Mouse (Mus musculus): ENCODE measurements around the gene Skida1. TPM values are rescaled to one million over a fixed set of nuclear protein-coding genes. Genes with fewer than 3 reads are reported as not detected.

Gene Skida1
- polyA plus RNA-seq, 1 experiment from 2014 or later: 17.9 TPM

DNA sequence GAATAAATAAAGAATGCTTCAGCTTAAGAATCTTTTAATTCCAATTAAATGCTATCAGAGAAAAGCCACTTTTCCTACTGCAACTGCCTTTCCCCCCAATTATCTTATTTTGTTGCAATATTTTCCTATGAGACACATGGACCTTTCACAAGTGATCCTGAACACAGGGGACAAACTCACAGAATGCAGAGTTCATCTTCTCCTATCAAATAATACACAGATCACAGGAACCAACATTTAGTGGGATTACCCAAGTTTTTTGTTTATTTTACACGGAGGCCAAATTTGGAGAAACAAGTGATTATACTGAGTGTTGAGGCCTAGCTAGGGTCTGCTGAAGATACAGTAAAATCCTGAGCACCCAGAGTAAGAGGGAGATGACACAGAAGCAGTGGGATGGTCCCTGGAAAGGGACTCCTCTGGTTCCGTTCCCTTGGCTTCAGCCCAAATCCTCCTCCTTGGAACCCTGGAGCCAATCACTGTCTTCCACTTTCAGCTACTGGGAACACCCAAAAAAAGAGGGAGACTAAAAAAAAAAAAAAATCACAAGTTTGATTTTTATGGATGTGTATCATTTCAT, 5.2 kb upstream of the Skida1 start:
- peak overlapping the region; percentile 85 for H3K4me2 ChIP-seq
- H3K27me3 ChIP-seq: no peaks in the 10 kb centered on the region
- no peaks in the 10 kb centered on the region for H3K36me3 ChIP-seq (ENCODE audit: poor library complexity, severe bottlenecking)
- no peak for ATAC-seq
- H3K4me1 ChIP-seq: peaks cover 71% of the 10 kb centered on the region
- no peaks in the 10 kb centered on the region for H3K9me3 ChIP-seq (replicated peaks)
- peak overlapping the region; percentile 94; the same call in 1 of the 2 replicates for H3K9ac ChIP-seq
- WGBS: 6% methylated on average over 2 of the region's 2 CpGs
- H3K27ac ChIP-seq: peak overlapping the region; percentile 100
- H3K4me3 ChIP-seq: no peak overlapping the region

DNA sequence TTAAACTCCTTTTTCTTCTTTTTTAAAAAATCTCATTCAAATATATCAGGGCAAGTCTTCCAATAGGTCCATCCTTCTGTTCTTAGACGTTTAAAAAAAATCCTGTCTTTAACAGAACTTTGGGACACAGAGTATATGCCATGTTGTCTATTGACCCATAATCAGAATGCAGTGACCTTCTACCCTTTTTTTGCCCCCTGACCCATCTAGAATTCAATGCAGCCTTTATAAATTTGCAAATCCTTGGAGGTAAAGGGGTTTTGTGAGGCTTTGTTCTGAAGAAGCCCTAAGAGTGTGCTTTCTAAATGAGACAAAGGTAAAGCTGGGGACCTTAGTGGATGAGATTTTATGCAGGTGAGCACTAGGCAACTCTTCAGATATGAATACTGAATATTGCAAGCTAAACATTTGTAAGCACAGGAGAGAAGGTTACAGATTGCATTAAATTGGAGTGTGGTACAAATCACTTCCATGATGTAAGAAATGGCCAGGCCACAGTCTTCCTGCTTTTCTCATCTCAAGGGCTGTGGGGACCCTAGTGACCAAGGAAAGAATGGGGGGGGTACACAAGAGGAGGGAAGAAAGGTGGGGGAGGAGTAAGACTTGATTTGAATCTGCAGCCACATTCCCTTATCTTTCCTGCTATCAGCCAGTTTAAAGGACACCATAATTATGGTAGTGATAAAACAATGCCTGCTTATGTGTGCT, 4.5 kb upstream of the Skida1 start:
- H3K27ac ChIP-seq: peak overlapping the region; percentile 100
- no peak overlapping the region for H3K4me3 ChIP-seq
- no peaks in the 10 kb centered on the region for H3K27me3 ChIP-seq
- no peak for ATAC-seq
- H3K9me3 ChIP-seq (replicated peaks): no peaks in the 10 kb centered on the region
- peak overlapping the region; percentile 85 for H3K4me2 ChIP-seq
- 6% methylated on average over 1 of the region's 1 CpGs for WGBS
- peaks cover 66% of the 10 kb centered on the region for H3K4me1 ChIP-seq
- H3K9ac ChIP-seq: peak overlapping the region; percentile 45
- no peaks in the 10 kb centered on the region for H3K36me3 ChIP-seq (ENCODE audit: poor library complexity, severe bottlenecking)

DNA sequence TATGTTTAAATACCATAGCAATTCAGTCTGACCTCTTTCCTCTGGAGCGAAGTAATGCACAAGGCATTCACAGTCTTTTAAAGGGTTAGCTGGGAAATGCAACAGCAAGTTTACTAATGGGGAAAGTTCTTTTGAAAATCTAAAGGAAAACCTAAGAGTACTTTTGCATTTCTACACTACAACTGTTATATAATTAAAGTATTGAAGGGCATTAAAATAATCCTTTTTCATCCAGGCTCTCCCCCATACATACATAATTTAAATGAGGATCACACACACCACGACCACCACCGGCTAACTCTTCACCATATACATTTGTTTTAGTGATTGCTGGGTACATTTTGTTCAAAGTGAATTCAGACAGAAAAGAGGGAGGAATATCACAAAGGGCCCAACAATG, 3.7 kb upstream of the Skida1 start:
- no peaks in the 10 kb centered on the region for H3K9me3 ChIP-seq (replicated peaks)
- no peak overlapping the region for H3K9ac ChIP-seq
- H3K4me2 ChIP-seq: peak overlapping the region; percentile 40
- no peak overlapping the region for H3K4me3 ChIP-seq
- ATAC-seq: no peak
- WGBS: 8% methylated on average over 3 of the region's 3 CpGs
- no peaks in the 10 kb centered on the region for H3K27me3 ChIP-seq
- no peaks in the 10 kb centered on the region for H3K36me3 ChIP-seq (ENCODE audit: poor library complexity, severe bottlenecking)
- H3K4me1 ChIP-seq: peaks cover 60% of the 10 kb centered on the region
- peak overlapping the region; percentile 57; the same call in 1 of the 2 replicates for H3K27ac ChIP-seq

DNA sequence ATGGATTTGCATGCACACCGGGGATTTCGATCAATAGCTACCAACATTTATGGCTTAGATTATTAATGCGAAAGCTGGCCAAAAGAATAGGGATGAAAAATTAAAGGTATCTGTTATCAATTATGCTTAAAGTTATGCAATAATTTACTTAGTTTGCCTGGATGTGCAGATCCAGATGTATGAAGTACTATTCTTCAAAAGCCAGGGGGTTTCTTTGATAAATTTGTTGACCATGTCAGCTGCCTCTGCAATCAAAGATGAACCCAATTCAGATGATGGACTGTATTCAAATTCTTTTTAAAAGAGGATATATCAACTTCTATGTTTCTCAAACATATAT, 3.0 kb upstream of the Skida1 start:
- no peaks in the 10 kb centered on the region for H3K36me3 ChIP-seq (ENCODE audit: poor library complexity, severe bottlenecking)
- H3K4me2 ChIP-seq: peak overlapping the region; percentile 87
- H3K27ac ChIP-seq: peak overlapping the region; percentile 100
- ATAC-seq: no peak
- 7% methylated on average over 3 of the region's 3 CpGs for WGBS
- H3K27me3 ChIP-seq: no peaks in the 10 kb centered on the region
- H3K4me1 ChIP-seq: peaks cover 60% of the 10 kb centered on the region
- peak overlapping the region; percentile 100 for H3K9ac ChIP-seq
- H3K9me3 ChIP-seq (replicated peaks): no peaks in the 10 kb centered on the region
- peak overlapping the region; percentile 3; the same call in 1 of the 2 replicates for H3K4me3 ChIP-seq

DNA sequence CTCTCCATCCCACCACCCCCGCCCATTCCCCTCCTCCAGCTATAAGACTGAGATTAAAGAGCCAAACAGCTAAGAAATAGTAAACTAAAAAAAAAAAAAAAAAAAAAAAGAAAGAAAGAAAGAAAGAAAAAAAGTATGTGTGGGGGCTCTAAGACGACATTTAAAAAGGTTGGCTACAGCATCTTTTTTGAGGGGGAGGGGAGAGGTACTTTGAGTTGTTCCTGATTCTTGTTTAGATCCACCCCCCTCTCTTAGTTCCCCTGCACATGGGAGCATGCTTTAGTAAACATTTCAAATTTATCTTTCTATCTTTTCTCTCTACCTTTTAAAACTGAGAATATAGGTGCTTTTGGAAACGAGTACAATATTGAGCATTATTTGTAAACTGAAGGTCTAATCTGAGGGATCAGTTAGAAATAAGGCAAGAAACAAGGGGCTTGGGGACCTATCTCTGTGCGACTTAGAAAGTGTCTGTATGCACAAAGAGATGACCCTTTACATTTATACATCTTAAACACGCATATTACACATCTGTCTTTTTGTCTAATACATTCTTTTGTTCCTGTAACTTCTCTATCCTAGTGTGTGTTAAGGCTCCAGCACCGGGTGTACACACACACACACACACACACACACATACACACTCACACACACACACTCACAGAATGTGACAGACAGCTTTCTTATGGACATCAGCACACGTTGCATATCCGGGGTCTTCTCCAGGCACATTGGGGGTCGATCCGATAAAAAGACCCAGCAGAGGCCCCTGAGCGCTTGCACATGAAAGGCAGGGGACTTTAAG, 2.4 kb upstream of the Skida1 start:
- H3K27ac ChIP-seq: peak overlapping the region; percentile 100
- H3K4me1 ChIP-seq: peaks cover 60% of the 10 kb centered on the region
- no peaks in the 10 kb centered on the region for H3K9me3 ChIP-seq (replicated peaks)
- 2% methylated on average over 11 of the region's 11 CpGs for WGBS
- H3K9ac ChIP-seq: peak overlapping the region; percentile 100
- H3K27me3 ChIP-seq: no peaks in the 10 kb centered on the region
- peak overlapping the region; percentile 95 for H3K4me3 ChIP-seq
- no peak for ATAC-seq
- no peaks in the 10 kb centered on the region for H3K36me3 ChIP-seq (ENCODE audit: poor library complexity, severe bottlenecking)
- H3K4me2 ChIP-seq: peak overlapping the region; percentile 87

DNA sequence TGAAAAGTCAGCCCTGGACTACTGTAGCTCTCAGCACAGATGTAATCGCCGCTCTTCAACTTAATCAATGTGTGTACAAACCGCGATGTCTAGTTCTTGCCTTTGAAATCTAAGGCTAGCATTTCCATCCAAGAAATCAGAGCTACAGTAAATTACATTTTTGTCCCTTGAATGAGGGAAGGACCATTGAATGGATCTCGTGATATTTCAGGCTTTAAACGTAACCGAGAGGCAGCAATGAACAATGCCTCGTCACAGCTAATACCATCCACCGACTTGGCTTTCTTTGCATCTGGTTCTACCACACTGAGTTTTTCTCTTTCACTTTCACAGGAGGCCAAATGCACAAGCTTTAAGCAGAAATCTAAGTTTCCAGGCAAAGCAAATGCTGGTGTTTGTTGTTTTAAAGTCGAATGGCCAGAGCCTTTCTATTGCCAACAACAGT, 1.7 kb upstream of the Skida1 start:
- H3K27ac ChIP-seq: peak overlapping the region; percentile 100
- H3K4me1 ChIP-seq: peaks cover 59% of the 10 kb centered on the region
- ATAC-seq: no peak
- no peaks in the 10 kb centered on the region for H3K36me3 ChIP-seq (ENCODE audit: poor library complexity, severe bottlenecking)
- H3K9me3 ChIP-seq (replicated peaks): no peaks in the 10 kb centered on the region
- H3K4me3 ChIP-seq: peak overlapping the region; percentile 95
- no peaks in the 10 kb centered on the region for H3K27me3 ChIP-seq
- peak overlapping the region; percentile 100 for H3K9ac ChIP-seq
- peak overlapping the region; percentile 87 for H3K4me2 ChIP-seq
- WGBS: 1% methylated on average over 10 of the region's 10 CpGs

DNA sequence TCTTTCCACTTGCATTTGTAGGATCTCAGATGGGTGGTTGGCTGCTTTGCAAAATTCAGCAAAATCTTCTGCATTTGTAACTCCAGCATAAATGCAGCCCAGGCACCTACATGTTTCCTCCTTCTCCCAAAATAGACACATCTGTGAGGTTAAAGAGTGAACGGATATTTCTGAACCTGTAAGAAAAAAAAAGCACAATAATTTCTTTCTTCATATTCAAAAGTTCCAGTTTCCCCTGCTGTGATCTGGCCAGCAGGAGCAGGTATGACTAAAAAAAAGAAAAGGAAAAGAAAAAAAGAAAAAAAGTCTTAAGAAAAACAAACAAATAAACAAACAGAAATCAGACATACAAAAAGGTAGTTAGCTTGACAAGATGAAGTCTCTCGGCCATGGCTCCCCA, 1.2 kb upstream of the Skida1 start:
- no peaks in the 10 kb centered on the region for H3K9me3 ChIP-seq (replicated peaks)
- no peaks in the 10 kb centered on the region for H3K27me3 ChIP-seq
- H3K4me1 ChIP-seq: peaks cover 54% of the 10 kb centered on the region
- H3K4me3 ChIP-seq: peak overlapping the region; percentile 95
- H3K36me3 ChIP-seq (ENCODE audit: poor library complexity, severe bottlenecking): no peaks in the 10 kb centered on the region
- H3K9ac ChIP-seq: peak overlapping the region; percentile 100
- peak overlapping the region; percentile 87 for H3K4me2 ChIP-seq
- 2% methylated on average over 2 of the region's 2 CpGs for WGBS
- H3K27ac ChIP-seq: peak overlapping the region; percentile 100
- ATAC-seq: no peak

DNA sequence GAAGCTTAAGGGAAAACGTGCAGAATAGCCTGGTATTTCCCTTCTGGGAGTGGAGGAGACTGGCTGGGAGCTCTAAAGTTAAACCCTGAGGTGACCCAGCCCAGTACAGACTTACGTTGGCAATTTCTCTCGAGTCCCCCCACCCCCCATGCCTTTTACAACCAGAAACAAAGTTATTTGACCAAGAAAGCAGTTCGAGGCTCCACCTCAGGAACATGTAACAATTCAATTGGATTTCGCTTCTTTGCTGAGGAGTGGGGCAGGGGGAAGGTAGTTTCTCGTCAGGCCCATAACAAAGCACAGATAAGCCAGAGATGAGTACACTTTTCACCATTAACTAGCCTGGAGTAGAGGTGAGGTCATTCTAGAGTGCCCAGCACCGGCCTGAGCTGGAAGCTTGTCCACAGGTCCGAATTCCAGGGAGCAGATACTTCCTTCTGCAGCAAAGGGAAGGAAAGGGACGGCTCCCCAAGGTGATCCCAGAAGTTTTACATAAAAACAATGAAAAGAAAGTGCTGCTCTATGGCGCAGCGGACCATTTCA, 499 bp upstream of the Skida1 start:
- Histone ChIP-seq H3K36me3 (ENCODE audit: poor library complexity, severe bottlenecking) (no peaks in the 10 kb centered on the region), H3K9me3 (replicated peaks) (no peaks in the 10 kb centered on the region), H3K4me3 (peak overlapping the region; percentile 95), H3K27me3 (no peaks in the 10 kb centered on the region), H3K4me1 (peaks cover 52% of the 10 kb centered on the region), H3K4me2 (peak overlapping the region; percentile 87), H3K27ac (peak overlapping the region; percentile 100), H3K9ac (peak overlapping the region; percentile 100)
- WGBS: under 1% methylated on average over 11 of the region's 11 CpGs
- no peak for ATAC-seq

DNA sequence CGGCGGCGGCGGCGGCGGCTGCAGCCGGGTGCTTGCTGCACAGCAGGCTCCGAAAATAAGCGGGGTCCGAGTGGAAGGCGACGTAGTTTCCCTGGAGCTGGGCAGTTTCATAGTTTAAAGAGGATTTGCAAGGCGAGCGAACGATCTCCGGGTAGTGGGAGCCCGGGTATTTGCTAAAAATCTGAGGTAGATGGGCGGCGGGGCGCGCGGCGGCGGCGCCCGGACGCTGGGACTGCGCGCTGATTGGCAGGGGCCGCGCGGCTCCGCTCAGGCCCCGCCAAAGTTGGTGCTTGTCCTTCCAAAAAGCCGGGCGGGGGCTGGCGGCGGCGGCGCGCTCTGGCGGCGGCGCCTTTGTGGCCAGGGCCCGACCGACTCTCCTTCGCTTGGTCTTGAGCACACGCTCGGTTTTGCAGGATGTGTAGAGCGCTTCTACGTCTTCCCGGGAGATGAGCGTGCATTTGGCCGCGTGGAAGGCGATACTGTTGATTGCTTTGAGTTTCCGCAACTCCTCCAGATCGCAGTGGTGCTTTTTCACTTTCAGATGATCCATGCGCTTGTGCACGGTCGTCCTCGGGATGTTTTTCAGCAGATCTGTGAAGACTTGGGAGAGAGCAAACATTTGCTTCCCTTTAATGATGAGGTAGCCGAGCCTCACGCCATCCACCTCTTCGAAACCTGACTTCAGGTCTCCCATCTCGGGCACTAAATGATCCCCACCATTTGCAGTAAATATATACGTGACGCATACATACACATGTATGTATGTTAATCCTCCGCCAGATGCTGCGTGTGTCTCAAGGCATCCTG, 1.0 kb downstream of the Skida1 start:
- ATAC-seq: peak; percentile 78
- Histone ChIP-seq H3K4me3 (peak overlapping the region; percentile 95), H3K27me3 (no peaks in the 10 kb centered on the region), H3K4me1 (peaks cover 52% of the 10 kb centered on the region), H3K9me3 (replicated peaks) (no peaks in the 10 kb centered on the region), H3K9ac (peak overlapping the region; percentile 100), H3K36me3 (ENCODE audit: poor library complexity, severe bottlenecking) (no peaks in the 10 kb centered on the region), H3K27ac (peak overlapping the region; percentile 100), H3K4me2 (peak overlapping the region; percentile 87)
- WGBS: under 1% methylated on average over 70 of the region's 70 CpGs

DNA sequence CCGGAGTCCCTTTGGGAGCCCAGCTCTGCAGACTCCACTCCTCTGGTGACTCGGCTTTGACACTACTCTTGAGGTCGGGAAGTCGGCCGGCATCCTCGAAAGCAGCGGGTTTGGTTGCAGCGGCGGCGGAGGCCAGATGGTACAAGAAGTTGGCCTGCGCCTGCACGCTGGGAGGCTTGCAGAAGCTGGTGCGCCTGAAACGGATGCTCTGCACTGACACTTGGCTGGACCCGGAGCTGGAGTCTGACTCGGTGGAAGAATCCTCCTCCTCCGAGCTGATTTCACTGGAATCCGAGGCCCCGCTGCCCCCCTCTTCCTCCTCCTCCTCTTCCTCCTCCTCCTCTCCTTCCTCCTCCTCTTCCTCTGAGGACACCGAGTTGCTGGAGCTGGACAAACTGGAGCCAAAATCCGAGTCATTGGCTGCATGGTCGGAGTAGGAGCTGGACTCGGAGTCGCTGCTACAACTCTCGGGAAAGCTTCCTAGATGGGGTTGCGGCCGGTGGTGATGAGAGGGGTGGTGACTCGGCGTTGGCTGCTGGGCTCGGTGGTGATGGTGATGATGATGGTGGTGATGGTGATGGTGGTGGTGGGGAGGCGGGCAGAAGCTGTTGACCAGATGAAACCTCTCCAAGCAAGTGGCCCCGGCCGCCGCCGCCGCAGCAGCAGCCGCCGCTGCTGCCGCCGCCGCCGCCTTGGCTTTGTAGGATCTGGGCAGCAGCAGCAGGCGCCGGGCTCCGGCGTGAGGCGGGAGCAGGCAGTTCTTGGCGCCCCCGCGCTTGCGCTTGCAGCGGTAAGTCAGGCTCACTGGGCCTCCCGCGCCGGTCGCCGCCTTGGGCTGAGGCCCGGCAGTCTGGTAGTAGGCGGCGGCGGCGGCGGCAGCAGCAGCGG, 1.8 kb downstream of the Skida1 start:
- Histone ChIP-seq H3K4me2 (peak overlapping the region; percentile 87), H3K9me3 (replicated peaks) (no peaks in the 10 kb centered on the region), H3K36me3 (ENCODE audit: poor library complexity, severe bottlenecking) (no peaks in the 10 kb centered on the region), H3K27ac (peak overlapping the region; percentile 100), H3K27me3 (no peaks in the 10 kb centered on the region), H3K9ac (peak overlapping the region; percentile 100), H3K4me3 (peak overlapping the region; percentile 95), H3K4me1 (peaks cover 54% of the 10 kb centered on the region)
- under 1% methylated on average over 53 of the region's 64 CpGs for WGBS
- ATAC-seq: peak; percentile 38

DNA sequence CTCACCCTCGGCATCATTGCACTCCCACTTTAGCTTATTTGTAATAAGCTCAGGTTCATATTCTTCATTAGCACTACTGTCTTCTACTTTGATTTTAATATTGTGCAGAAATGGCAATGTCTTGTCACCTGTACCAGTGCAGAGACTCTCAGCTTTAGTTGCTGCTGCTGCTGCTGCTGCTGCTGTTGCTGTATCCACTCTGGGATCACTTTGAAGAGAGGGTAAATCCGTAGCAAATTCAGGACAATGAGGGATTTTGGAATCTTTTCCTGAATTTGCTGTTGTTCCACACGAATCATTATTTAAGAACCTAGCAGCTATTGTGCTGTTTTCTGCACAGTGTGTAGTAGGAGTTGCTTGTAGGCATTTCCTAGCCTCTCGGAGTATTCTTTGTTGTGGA, 2.7 kb downstream of the Skida1 start:
- Histone ChIP-seq H3K9ac (peak overlapping the region; percentile 100), H3K4me3 (peak overlapping the region; percentile 95), H3K9me3 (replicated peaks) (no peaks in the 10 kb centered on the region), H3K27ac (peak overlapping the region; percentile 100), H3K27me3 (no peaks in the 10 kb centered on the region), H3K36me3 (ENCODE audit: poor library complexity, severe bottlenecking) (no peaks in the 10 kb centered on the region), H3K4me1 (peaks cover 54% of the 10 kb centered on the region), H3K4me2 (peak overlapping the region; percentile 87)
- no peak for ATAC-seq
- WGBS: under 1% methylated on average over 4 of the region's 4 CpGs
